15 mouse cellular contexts compared by ENCODE assay signal in genomic region chr6:48437679-48438376, GRCm38 (mm10). TPM values are rescaled to one million over a fixed set of nuclear protein-coding genes. Genes with fewer than 3 reads are reported as not detected.
DNase-seq lines count a peak whose midpoint lies in the region; ATAC-seq lines count a peak whose summit lies in the region.
"Had no signal": no experiment of that assay in that cellular context is flagged by ENCODE, and none has a peak within 500 bp of the region (broad histone marks: within the 10 kb centered on the region; RNA-seq: fewer than 3 reads in every experiment).

No protein-coding gene starts in this region.

- no peak for ATAC-seq in heart, embryonic 13.5 days (ENCODE audit: extremely low read depth, insufficient number of reproducible peaks, low FRiP score, low TSS enrichment)
- ATAC-seq in embryonic facial prominence, embryonic 12.5 days (ENCODE audit: insufficient number of reproducible peaks, insufficient read depth, low FRiP score, low TSS enrichment): no peak
- no peak for ATAC-seq in midbrain, embryonic 16.5 days

- WGBS in heart, embryonic 13.5 days: 43% methylated on average over 35 of the region's 35 CpGs
- WGBS in embryonic facial prominence, embryonic 12.5 days: 42% methylated on average over 35 of the region's 35 CpGs
- 43% methylated on average over 33 of the region's 35 CpGs for WGBS in midbrain, embryonic 16.5 days

- no peak for DNase-seq in heart, adult 8-10 months (ENCODE audit: low spot score)
- DNase-seq in R1 (ENCODE audit: low read depth, low spot score): peak; percentile 81
- no peak for DNase-seq in left cerebral cortex, postnatal 36 days (ENCODE audit: low spot score in 2 of 2)
- DNase-seq in gastrocnemius, adult 18-20 months (ENCODE audit: low spot score): no peak
- DNase-seq: kidney, adult 18-20 months; right cerebral cortex, postnatal 14 days; thymus, postnatal 36 days had no signal

- H3K4me2 ChIP-seq in heart, embryonic 13.5 days: peak overlapping the region; percentile 62
- no peak overlapping the region; the same call in 1 of the 2 replicates for H3K4me2 ChIP-seq in embryonic facial prominence, embryonic 12.5 days (replicated peaks)
- H3K4me2 ChIP-seq in midbrain, embryonic 16.5 days (ENCODE audit: low read length): peak overlapping the region; percentile 37; the same call in 1 of the 2 replicates
- H3K4me2 ChIP-seq: stomach, embryonic 15.5 days had no signal

- no peak overlapping the region for H3K27ac ChIP-seq in heart, embryonic 13.5 days (replicated peaks)
- H3K27ac ChIP-seq in embryonic facial prominence, embryonic 12.5 days: no peak overlapping the region
- no peak overlapping the region for H3K27ac ChIP-seq in midbrain, embryonic 16.5 days (ENCODE audit: low read length)
- H3K27ac ChIP-seq: liver, embryonic 14.5 days; macrophage; stomach, embryonic 15.5 days had no signal

- peaks cover 62% of the 10 kb centered on the region for H3K36me3 ChIP-seq in heart, embryonic 13.5 days
- peaks cover 48% of the 10 kb centered on the region for H3K36me3 ChIP-seq in embryonic facial prominence, embryonic 12.5 days
- peaks cover 24% of the 10 kb centered on the region for H3K36me3 ChIP-seq in midbrain, embryonic 16.5 days (ENCODE audit: control insufficient read depth, insufficient read depth, low read length)
- H3K36me3 ChIP-seq: G1E had no signal

- no peaks in the 10 kb centered on the region for H3K9me3 ChIP-seq in heart, embryonic 13.5 days
- no peaks in the 10 kb centered on the region for H3K9me3 ChIP-seq in embryonic facial prominence, embryonic 12.5 days
- no peaks in the 10 kb centered on the region for H3K9me3 ChIP-seq in midbrain, embryonic 16.5 days (replicated peaks; ENCODE audit: control insufficient read depth, low read length, poor library complexity, severe bottlenecking)
- H3K9me3 ChIP-seq: stomach, embryonic 15.5 days had no signal

- intact Hi-C loops in left cerebral cortex, postnatal 36 days (cut with DNase I): no loop called here

- 0 out of 2 replicates have a peak overlapping the region, but pooled peaks have one; percentile 48 for H3K9ac ChIP-seq in heart, embryonic 13.5 days
- H3K9ac ChIP-seq in embryonic facial prominence, embryonic 12.5 days: peak overlapping the region; percentile 35; the same call in 1 of the 2 replicates
- H3K9ac ChIP-seq in midbrain, embryonic 16.5 days (ENCODE audit: low read depth, low read length): no peak overlapping the region; the same call in 1 of the 2 replicates
- H3K9ac ChIP-seq: liver, embryonic 14.5 days; stomach, embryonic 15.5 days had no signal

- peaks cover 79% of the 10 kb centered on the region for H3K4me1 ChIP-seq in heart, embryonic 13.5 days
- H3K4me1 ChIP-seq in embryonic facial prominence, embryonic 12.5 days: peaks cover 50% of the 10 kb centered on the region
- peaks cover 5% of the 10 kb centered on the region for H3K4me1 ChIP-seq in midbrain, embryonic 16.5 days (ENCODE audit: control insufficient read depth, insufficient read depth, low read length)

- H3K4me3 ChIP-seq in heart, embryonic 13.5 days: peak overlapping the region; percentile 35
- H3K4me3 ChIP-seq in embryonic facial prominence, embryonic 12.5 days: no peak overlapping the region
- peak overlapping the region; percentile 19 for H3K4me3 ChIP-seq in midbrain, embryonic 16.5 days (ENCODE audit: low read depth, low read length)
- H3K4me3 ChIP-seq: stomach, embryonic 15.5 days had no signal

- peaks cover 33% of the 10 kb centered on the region for H3K27me3 ChIP-seq in heart, embryonic 13.5 days (replicated peaks)
- peaks cover 26% of the 10 kb centered on the region for H3K27me3 ChIP-seq in embryonic facial prominence, embryonic 12.5 days
- H3K27me3 ChIP-seq in midbrain, embryonic 16.5 days (ENCODE audit: control insufficient read depth, insufficient read depth, low read depth, low read length): peaks cover 5% of the 10 kb centered on the region
- H3K27me3 ChIP-seq: stomach, embryonic 15.5 days had no signal

RNA-seq across cellular contexts. Expression of gene Zfp467, which starts 7.8 kb away (rescaled TPM):
- 16.1 and 20.8 TPM in 2 replicates for polyA plus RNA-seq in heart, embryonic 13.5 days (2015; fragmentation: Nextera tagmentation; extraction: Ambion mirVana)
- total RNA-seq in heart, adult 8-10 months (2022): 10 to 100 TPM in 3 of 4 experiments, 1 to 10 TPM in 1; 9.7 to 10.1 (median 10.1) TPM
- polyA plus RNA-seq in embryonic facial prominence, embryonic 12.5 days (2016; fragmentation: Nextera tagmentation; extraction: Ambion mirVana): 30.3 and 31.7 TPM in 2 replicates
- 30.3 and 32.8 TPM in 2 replicates for polyA plus RNA-seq in midbrain, embryonic 16.5 days (2015; fragmentation: Nextera tagmentation; extraction: Ambion mirVana)
- 10 to 100 TPM; 24.7 to 28.8 TPM for total RNA-seq in left cerebral cortex, postnatal 36 days (2021)
- 10 to 100 TPM; 50.1 to 57.1 TPM for total RNA-seq in gastrocnemius, adult 18-20 months (2021)

RNA-seq across cellular contexts. Expression of gene Sspo, which starts 10.2 kb away (rescaled TPM):
- 0.22 and 0.27 TPM in 2 replicates for polyA plus RNA-seq in heart, embryonic 13.5 days (2015; fragmentation: Nextera tagmentation; extraction: Ambion mirVana)
- under 1 TPM; 0.14 to 0.35 (median 0.31) TPM for total RNA-seq in heart, adult 8-10 months (2022)
- 0.42 and 0.57 TPM in 2 replicates for polyA plus RNA-seq in embryonic facial prominence, embryonic 12.5 days (2016; fragmentation: Nextera tagmentation; extraction: Ambion mirVana)
- 0.51 and 0.62 TPM in 2 replicates for polyA plus RNA-seq in midbrain, embryonic 16.5 days (2015; fragmentation: Nextera tagmentation; extraction: Ambion mirVana)
- total RNA-seq in left cerebral cortex, postnatal 36 days (2021): 1 to 10 TPM; 1.0 to 1.2 TPM
- under 1 TPM; 0.19 to 0.71 TPM for total RNA-seq in gastrocnemius, adult 18-20 months (2021)
- total RNA-seq: neutrophil, adult 5-6 weeks had no signal
- polyA plus RNA-seq: G1E, macrophage had no signal

RNA-seq across cellular contexts. Expression of gene Krba1, which starts 42.4 kb away (rescaled TPM):
- 15.4 and 17.8 TPM in 2 replicates for polyA plus RNA-seq in heart, embryonic 13.5 days (2015; fragmentation: Nextera tagmentation; extraction: Ambion mirVana)
- total RNA-seq in heart, adult 8-10 months (2022): 10 to 100 TPM; 13.8 to 22.8 (median 17.9) TPM
- polyA plus RNA-seq in embryonic facial prominence, embryonic 12.5 days (2016; fragmentation: Nextera tagmentation; extraction: Ambion mirVana): 30.2 and 31.3 TPM in 2 replicates
- polyA plus RNA-seq in midbrain, embryonic 16.5 days (2015; fragmentation: Nextera tagmentation; extraction: Ambion mirVana): 28.1 and 30.3 TPM in 2 replicates
- 10 to 100 TPM; 39.0 to 47.2 TPM for total RNA-seq in left cerebral cortex, postnatal 36 days (2021)
- total RNA-seq in gastrocnemius, adult 18-20 months (2021): 10 to 100 TPM; 15.9 to 18.3 TPM
- polyA plus RNA-seq: G1E had no signal
